Mouse (Mus musculus) embryonic facial prominence, embryonic 14.5 days (tissue): ENCODE results near the gene Armc2. TPM values are rescaled to one million over a fixed set of nuclear protein-coding genes. Genes with fewer than 3 reads are reported as not detected.

Source experiments
- ATAC-seq: fragments of 200-750 bp; cut with Nextera tagmentation; 2 replicates; pipeline ENCODE4 v1.8.0; 2017; ENCODE audit warnings: low read depth, moderate number of reproducible peaks, moderate TSS enrichment
- DNase-seq: peaks from one replicate; pipeline ENCODE4 v3.0.0-alpha.2; 2015; ENCODE audit warnings: low spot score
- H3K27ac ChIP-seq: fragments of 300-500 bp; sonication (generic); replicated peaks from 2 replicates; pipeline ENCODE4 v1.5.1; 2014; ENCODE audit warnings: low read depth, mild to moderate bottlenecking, low read length, moderate library complexity
- H3K27me3 ChIP-seq: fragments of 300-500 bp; sonication (generic); replicated peaks from 2 replicates; pipeline ENCODE4 v1.6.1; 2014; ENCODE audit warnings: low read length; ENCODE audit not compliant: control insufficient read depth, insufficient read depth
- H3K36me3 ChIP-seq: fragments of 300-500 bp; sonication (generic); 2 replicates; pipeline ENCODE4 v1.6.1; 2014; ENCODE audit warnings: low read length, mixed read lengths; ENCODE audit not compliant: control insufficient read depth, insufficient read depth
- H3K4me1 ChIP-seq: fragments of 300-500 bp; sonication (generic); 2 replicates; pipeline ENCODE4 v1.6.1; 2014; ENCODE audit warnings: antibody characterized with exemption, low read length; ENCODE audit not compliant: control insufficient read depth, insufficient read depth
- H3K4me2 ChIP-seq: fragments of 300-500 bp; sonication (generic); 2 replicates; pipeline ENCODE4 v1.6.1; 2014; ENCODE audit warnings: low read depth, mild to moderate bottlenecking, low read length, moderate library complexity, mixed read lengths
- H3K4me3 ChIP-seq: fragments of 300-500 bp; sonication (generic); 2 replicates; pipeline ENCODE4 v1.5.1; 2014; ENCODE audit warnings: low read depth, mild to moderate bottlenecking, low read length
- H3K9ac ChIP-seq: fragments of 300-500 bp; sonication (generic); 2 replicates; pipeline ENCODE4 v1.6.1; 2014; ENCODE audit warnings: low read depth, mild to moderate bottlenecking, low read length, moderate library complexity, mixed read lengths
- H3K9me3 ChIP-seq: fragments of 300-500 bp; sonication (generic); 2 replicates; pipeline ENCODE4 v1.6.1; 2016; ENCODE audit warnings: low read length; ENCODE audit not compliant: control insufficient read depth
- WGBS: fragments of 180-500 bp; shearing (Covaris S2); extraction: QIAGEN DNeasy Blood & Tissue Kit; methylation state at CpG from one replicate; pipeline ENCODE4 v1.1.7; 2014; 5-methylcytosine and 5-hydroxymethylcytosine counted together
- polyA plus RNA-seq: library from polyadenylated mRNA; unstranded; fragments of >200 nt; fragmentation: Nextera tagmentation; extraction: Ambion mirVana; gene quantifications from 2 replicates; pipeline ENCODE4 v1.2.1, GENCODE M21; 2014

Gene Armc2
- polyA plus RNA-seq, 1 experiment from 2014 or later, result 4.1 TPM

- Histone ChIP-seq H3K27me3 (no peaks in the 10 kb centered on the region), H3K9me3 (no peaks in the 10 kb centered on the region), H3K4me3 (no peak overlapping the region), H3K4me1 (no peaks in the 10 kb centered on the region), H3K27ac (no peak overlapping the region), H3K36me3 (no peaks in the 10 kb centered on the region), H3K4me2 (no peak overlapping the region), H3K9ac (no peak overlapping the region)
- ATAC-seq (no peak), DNase-seq (no peak)
- 81% methylated on average over 1 of the region's 1 CpGs for WGBS
Observed at GRCm38 (mm10) chr10:42004056-42004455, 14.2 kb downstream of the Armc2 start.

GRCm38 (mm10) chr10:42003576-42003975, 14.7 kb downstream of the Armc2 start:
- Histone ChIP-seq H3K27me3 (no peaks in the 10 kb centered on the region), H3K9ac (no peak overlapping the region)

GRCm38 (mm10) chr10:42002436-42002835, 15.8 kb downstream of the Armc2 start:
- ATAC-seq (no peak), DNase-seq (no peak)
- Histone ChIP-seq H3K9ac (no peak overlapping the region), H3K36me3 (no peaks in the 10 kb centered on the region), H3K4me2 (no peak overlapping the region), H3K4me3 (no peak overlapping the region), H3K27me3 (no peaks in the 10 kb centered on the region), H3K4me1 (no peaks in the 10 kb centered on the region), H3K9me3 (no peaks in the 10 kb centered on the region), H3K27ac (no peak overlapping the region)
- WGBS, result 68% methylated on average over 7 of the region's 7 CpGs

More at GRCm38 (mm10) chr10:42003576-42003975, 14.7 kb downstream of the Armc2 start:
- Histone ChIP-seq H3K4me2 (no peak overlapping the region), H3K36me3 (no peaks in the 10 kb centered on the region), H3K9me3 (no peaks in the 10 kb centered on the region), H3K4me3 (no peak overlapping the region), H3K4me1 (no peaks in the 10 kb centered on the region), H3K27ac (no peak overlapping the region)
- ATAC-seq (no peak), DNase-seq (no peak)
- WGBS, result 60% methylated on average over 1 of the region's 1 CpGs

GRCm38 (mm10) chr10:42001260-42001659, 17.0 kb downstream of the Armc2 start:
- H3K4me3 ChIP-seq, result no peak overlapping the region
- H3K27ac ChIP-seq, result no peak overlapping the region
- H3K36me3 ChIP-seq, result no peaks in the 10 kb centered on the region
- H3K4me2 ChIP-seq, result no peak overlapping the region
- no peaks in the 10 kb centered on the region for H3K27me3 ChIP-seq
- no peaks in the 10 kb centered on the region for H3K4me1 ChIP-seq
- WGBS, result 89% methylated on average over 3 of the region's 3 CpGs
- ATAC-seq (no peak), DNase-seq (no peak)
- H3K9ac ChIP-seq, result no peak overlapping the region
- H3K9me3 ChIP-seq, result no peaks in the 10 kb centered on the region

GRCm38 (mm10) chr10:41997691-41998178, 20.5 kb downstream of the Armc2 start:
- no peaks in the 10 kb centered on the region for H3K36me3 ChIP-seq
- H3K4me2 ChIP-seq, result no peak overlapping the region
- H3K4me1 ChIP-seq, result no peaks in the 10 kb centered on the region
- 73% methylated on average over 1 of the region's 1 CpGs for WGBS
- H3K9me3 ChIP-seq, result no peaks in the 10 kb centered on the region
- H3K27me3 ChIP-seq, result no peaks in the 10 kb centered on the region
- no peak overlapping the region for H3K9ac ChIP-seq
- no peak overlapping the region for H3K4me3 ChIP-seq
- ATAC-seq (no peak), DNase-seq (no peak)
- no peak overlapping the region for H3K27ac ChIP-seq

- no peaks in the 10 kb centered on the region for H3K9me3 ChIP-seq
- 68% methylated on average over 8 of the region's 8 CpGs for WGBS
- no peaks in the 10 kb centered on the region for H3K4me1 ChIP-seq
- DNase-seq (no peak), ATAC-seq (no peak)
- no peak overlapping the region for H3K4me3 ChIP-seq
- no peak overlapping the region for H3K4me2 ChIP-seq
- no peak overlapping the region for H3K9ac ChIP-seq
- no peaks in the 10 kb centered on the region for H3K36me3 ChIP-seq
- H3K27me3 ChIP-seq, result no peaks in the 10 kb centered on the region
- H3K27ac ChIP-seq, result no peak overlapping the region
Observed at GRCm38 (mm10) chr10:41996157-41996556, 22.1 kb downstream of the Armc2 start.

GRCm38 (mm10) chr10:41995051-41995450, 23.2 kb downstream of the Armc2 start:
- H3K9ac ChIP-seq, result no peak overlapping the region
- ATAC-seq, result no peak
- H3K27me3 ChIP-seq, result no peaks in the 10 kb centered on the region
- no peaks in the 10 kb centered on the region for H3K36me3 ChIP-seq
- H3K4me3 ChIP-seq, result no peak overlapping the region
- H3K4me2 ChIP-seq, result no peak overlapping the region
- no peaks in the 10 kb centered on the region for H3K9me3 ChIP-seq
- 70% methylated on average over 2 of the region's 2 CpGs for WGBS
- H3K27ac ChIP-seq, result no peak overlapping the region
- no peaks in the 10 kb centered on the region for H3K4me1 ChIP-seq
- DNase-seq, result no peak

GRCm38 (mm10) chr10:41994578-41994977, 23.7 kb downstream of the Armc2 start:
- no peaks in the 10 kb centered on the region for H3K36me3 ChIP-seq
- no peak for DNase-seq
- no peaks in the 10 kb centered on the region for H3K27me3 ChIP-seq
- H3K4me2 ChIP-seq, result no peak overlapping the region
- H3K9ac ChIP-seq, result no peak overlapping the region
- H3K4me3 ChIP-seq, result no peak overlapping the region
- no peak overlapping the region for H3K27ac ChIP-seq
- no peak for ATAC-seq
- 56% methylated on average over 4 of the region's 4 CpGs for WGBS
- no peaks in the 10 kb centered on the region for H3K4me1 ChIP-seq
- H3K9me3 ChIP-seq, result no peaks in the 10 kb centered on the region

- Histone ChIP-seq H3K4me2 (no peak overlapping the region), H3K4me3 (no peak overlapping the region), H3K9me3 (no peaks in the 10 kb centered on the region), H3K27me3 (no peaks in the 10 kb centered on the region), H3K27ac (no peak overlapping the region), H3K9ac (no peak overlapping the region), H3K36me3 (no peaks in the 10 kb centered on the region), H3K4me1 (no peaks in the 10 kb centered on the region)
- 77% methylated on average over 5 of the region's 5 CpGs for WGBS
- ATAC-seq, result no peak
- no peak for DNase-seq
Observed at GRCm38 (mm10) chr10:41992059-41992440, 26.2 kb downstream of the Armc2 start.
